Mouse (Mus musculus): ENCODE measurements around the gene Gm4778. TPM values are rescaled to one million over a fixed set of nuclear protein-coding genes. Genes with fewer than 3 reads are reported as not detected.
A peak's percentile ranks its signal among the peaks of the same experiment; 100 is the strongest.
"Not testable (repeated sequence)": the region's sequence is repeated elsewhere in the genome, so short reads cannot be mapped to it uniquely, and the experiment has no call there.

The Gm4778 gene
- polyA plus RNA-seq (2012; rRNA removed): not detected in 2 replicates

GRCm38 (mm10) chr3:94263736-94264135 is at the start of gene Gm4778:
Gm4778 (plus strand) TSS chr3:94264036.
- not testable (repeated sequence) for DNase-seq (ENCODE audit: low read depth)

GRCm38 (mm10) chr3:94260598-94260997 is 3.2 kb upstream of the Gm4778 start:
- DNase-seq (ENCODE audit: low read depth): peak; percentile 59
- TF ChIP-seq CTCF (IDR thresholded peaks at IDR 0.05; ENCODE audit: borderline replicate concordance, extremely low read depth, insufficient read depth, insufficient read length) (peak; percentile 43; the same call in 1 of the 2 replicates), POLR2A (IDR thresholded peaks at IDR 0.05; ENCODE audit: borderline replicate concordance, extremely low read depth, insufficient read depth, insufficient read length, poor library complexity, severe bottlenecking) (no peak)

- TF ChIP-seq POLR2A (IDR thresholded peaks at IDR 0.05; ENCODE audit: borderline replicate concordance, extremely low read depth, insufficient read depth, insufficient read length, poor library complexity, severe bottlenecking): no peak
- TF ChIP-seq CTCF (IDR thresholded peaks at IDR 0.05; ENCODE audit: borderline replicate concordance, extremely low read depth, insufficient read depth, insufficient read length): no peak
- DNase-seq (ENCODE audit: low read depth): no peak
These were observed 12.2 kb downstream of the Gm4778 start for GRCm38 (mm10) chr3:94275991-94276390.

- TF ChIP-seq POLR2A (IDR thresholded peaks at IDR 0.05; ENCODE audit: borderline replicate concordance, extremely low read depth, insufficient read depth, insufficient read length, poor library complexity, severe bottlenecking): no peak
- no peak for TF ChIP-seq CTCF (IDR thresholded peaks at IDR 0.05; ENCODE audit: borderline replicate concordance, extremely low read depth, insufficient read depth, insufficient read length)
- DNase-seq (ENCODE audit: low read depth): no peak
These were observed 41.6 kb downstream of the Gm4778 start for GRCm38 (mm10) chr3:94305457-94305856.

GRCm38 (mm10) chr3:94306975-94307374 is 43.1 kb downstream of the Gm4778 start:
- no peak for DNase-seq (ENCODE audit: low read depth)
- no peak for TF ChIP-seq CTCF (IDR thresholded peaks at IDR 0.05; ENCODE audit: borderline replicate concordance, extremely low read depth, insufficient read depth, insufficient read length)
- TF ChIP-seq POLR2A (IDR thresholded peaks at IDR 0.05; ENCODE audit: borderline replicate concordance, extremely low read depth, insufficient read depth, insufficient read length, poor library complexity, severe bottlenecking): no peak

GRCm38 (mm10) chr3:94309633-94310363 is 46.0 kb downstream of the Gm4778 start, which contains the start of gene Them4:
Them4 (plus strand) TSS chr3:94310089.
- TF ChIP-seq POLR2A (IDR thresholded peaks at IDR 0.05; ENCODE audit: borderline replicate concordance, extremely low read depth, insufficient read depth, insufficient read length, poor library complexity, severe bottlenecking) (peak; percentile 40; the same call in 1 of the 2 replicates), CTCF (IDR thresholded peaks at IDR 0.05; ENCODE audit: borderline replicate concordance, extremely low read depth, insufficient read depth, insufficient read length) (peak; percentile 17; the same call in 1 of the 2 replicates)

GRCm38 (mm10) chr3:94310491-94310890 is 46.7 kb downstream of the Gm4778 start:
- DNase-seq (ENCODE audit: low read depth): peak; percentile 37
- TF ChIP-seq CTCF (IDR thresholded peaks at IDR 0.05; ENCODE audit: borderline replicate concordance, extremely low read depth, insufficient read depth, insufficient read length): no peak
- no peak for TF ChIP-seq POLR2A (IDR thresholded peaks at IDR 0.05; ENCODE audit: borderline replicate concordance, extremely low read depth, insufficient read depth, insufficient read length, poor library complexity, severe bottlenecking)

More at GRCm38 (mm10) chr3:94309633-94310363, 46.0 kb downstream of the Gm4778 start, which contains the start of gene Them4:
- DNase-seq (ENCODE audit: low read depth): peak; percentile 96

- DNase-seq (ENCODE audit: low read depth): peak; percentile 1
- TF ChIP-seq POLR2A (IDR thresholded peaks at IDR 0.05; ENCODE audit: borderline replicate concordance, extremely low read depth, insufficient read depth, insufficient read length, poor library complexity, severe bottlenecking): no peak
- no peak for TF ChIP-seq CTCF (IDR thresholded peaks at IDR 0.05; ENCODE audit: borderline replicate concordance, extremely low read depth, insufficient read depth, insufficient read length)
These were observed 47.1 kb downstream of the Gm4778 start for GRCm38 (mm10) chr3:94310911-94311310.

GRCm38 (mm10) chr3:94311376-94311775 is 47.5 kb downstream of the Gm4778 start:
- TF ChIP-seq POLR2A (IDR thresholded peaks at IDR 0.05; ENCODE audit: borderline replicate concordance, extremely low read depth, insufficient read depth, insufficient read length, poor library complexity, severe bottlenecking): no peak
- TF ChIP-seq CTCF (IDR thresholded peaks at IDR 0.05; ENCODE audit: borderline replicate concordance, extremely low read depth, insufficient read depth, insufficient read length): no peak
- DNase-seq (ENCODE audit: low read depth): peak; percentile 4

Other genes starting within 250 kb of the Gm4778 start
- gene Gm9125, start 209.2 kb upstream of the Gm4778 start, polyA plus RNA-seq (2012; rRNA removed): not detected in 2 replicates
- gene Gm10697, start 191.4 kb upstream of the Gm4778 start, polyA plus RNA-seq (2012; rRNA removed): not detected in 2 replicates
- gene Gm10696, start 85.8 kb upstream of the Gm4778 start, polyA plus RNA-seq (2012; rRNA removed): not detected in 2 replicates
- not detected in 2 replicates for gene Gm5286, start 67.3 kb upstream of the Gm4778 start, polyA plus RNA-seq (2012; rRNA removed)
- gene Them4, start 46.1 kb downstream of the Gm4778 start, polyA plus RNA-seq (2012; rRNA removed): 19.2 and 22.3 TPM in 2 replicates
- gene Them5, start 78.1 kb downstream of the Gm4778 start, polyA plus RNA-seq (2012; rRNA removed): 0.26 and 1.4 TPM in 2 replicates
- gene C2cd4d, start 98.4 kb downstream of the Gm4778 start, polyA plus RNA-seq (2012; rRNA removed): 1.0 and 1.3 TPM in 2 replicates
- 0.97 and 1.5 TPM in 2 replicates for gene Rorc, start 108.8 kb downstream of the Gm4778 start, polyA plus RNA-seq (2012; rRNA removed)
- gene Lingo4, start 134.5 kb downstream of the Gm4778 start, polyA plus RNA-seq (2012; rRNA removed): 0.55 and 0.70 TPM in 2 replicates
- 15.2 and 24.2 TPM in 2 replicates for gene Tdrkh, start 149.2 kb downstream of the Gm4778 start, polyA plus RNA-seq (2012; rRNA removed)
- gene Mrpl9, start 179.3 kb downstream of the Gm4778 start, polyA plus RNA-seq (2012; rRNA removed): 48.8 and 51.9 TPM in 2 replicates
- gene Oaz3, start 179.9 kb downstream of the Gm4778 start, polyA plus RNA-seq (2012; rRNA removed): 0.16 and 0.57 TPM in 2 replicates
- gene Celf3, start 214.3 kb downstream of the Gm4778 start, polyA plus RNA-seq (2012; rRNA removed): 696 and 882 TPM in 2 replicates
- gene Riiad1, start 216.3 kb downstream of the Gm4778 start, polyA plus RNA-seq (2012; rRNA removed): 5.7 and 5.8 TPM in 2 replicates

Data from brain, embryonic 14.5 days (tissue).